Mouse (Mus musculus) fat pad, adult 2 months (tissue): ENCODE results near the gene Gm42517.

Experiments used
- DNase-seq: peaks from one replicate; pipeline ENCODE4 v3.0.0-alpha.2; 2011; ENCODE audit warnings: low read depth, low spot score; ENCODE audit errors: extremely low read depth

Gm42517 gene

DNA sequence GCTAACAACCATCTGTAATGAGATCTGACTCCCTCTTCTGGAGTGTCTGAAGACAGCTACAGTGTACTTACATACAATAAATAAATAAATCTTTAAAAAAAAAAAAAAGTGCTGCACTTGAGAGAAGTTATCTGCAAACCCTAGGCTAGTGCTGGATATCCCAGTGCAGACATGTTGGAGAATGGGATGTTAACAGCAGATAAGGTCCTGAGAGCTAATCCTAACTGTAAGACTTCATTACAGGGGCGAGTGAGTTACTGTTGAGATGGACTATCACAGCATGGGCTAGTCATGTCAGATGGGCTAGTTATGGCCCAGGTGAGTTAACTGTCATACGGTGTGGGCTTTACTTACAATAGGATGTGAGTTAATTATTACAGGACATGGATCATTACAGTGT is 13.7 kb downstream of the Gm42517 start:
- no peak for DNase-seq

DNA sequence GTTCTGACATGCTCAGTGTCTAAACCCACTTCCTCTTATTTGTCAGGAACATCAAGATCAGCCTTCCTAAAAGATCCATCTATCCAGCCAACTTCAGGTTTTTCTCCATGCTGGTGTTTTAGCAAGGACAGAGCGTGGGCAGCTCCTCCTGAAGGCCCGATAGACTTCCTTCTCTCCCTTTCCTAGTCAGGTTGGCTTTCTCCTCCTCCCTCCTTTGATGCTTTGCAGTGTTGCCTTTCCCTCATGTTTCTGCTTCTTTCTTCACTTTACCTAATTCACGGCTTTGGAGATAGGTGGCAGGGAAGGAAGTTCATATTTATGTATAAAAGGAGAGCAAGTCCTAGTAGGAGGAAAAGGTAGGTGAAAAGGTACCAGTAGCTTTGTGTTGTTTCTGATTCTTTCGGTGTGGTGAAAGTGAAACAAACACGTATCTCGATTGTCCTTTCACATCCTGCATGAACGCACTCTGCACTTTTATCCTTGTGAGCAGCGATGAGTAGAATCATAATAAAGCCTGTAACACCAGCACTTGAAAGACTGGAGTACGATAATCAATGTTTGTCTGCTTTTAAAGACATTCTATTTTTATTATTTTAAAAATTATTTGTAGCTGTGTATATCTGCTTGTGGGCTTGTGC is 18.1 kb downstream of the Gm42517 start:
- no peak for DNase-seq

DNA sequence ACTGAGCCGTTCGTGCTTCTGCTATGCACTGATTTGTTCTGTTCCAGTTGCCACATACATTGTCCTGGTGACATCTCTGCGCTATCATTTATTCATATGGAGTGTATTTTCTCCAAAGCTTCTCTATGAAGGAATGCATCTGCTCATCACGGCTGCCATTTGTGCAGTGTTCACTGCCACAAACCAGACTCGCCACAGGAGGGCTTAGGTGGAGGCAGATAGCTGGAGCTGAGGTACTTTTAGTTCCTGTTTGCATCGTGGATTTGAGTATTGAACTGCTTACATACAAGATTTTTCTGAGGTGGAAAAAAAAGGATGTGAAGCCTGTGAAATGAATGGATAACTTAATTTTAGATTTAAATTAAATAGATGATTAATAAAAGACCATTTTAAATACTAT is 19.9 kb downstream of the Gm42517 start:
- DNase-seq, result no peak

DNA sequence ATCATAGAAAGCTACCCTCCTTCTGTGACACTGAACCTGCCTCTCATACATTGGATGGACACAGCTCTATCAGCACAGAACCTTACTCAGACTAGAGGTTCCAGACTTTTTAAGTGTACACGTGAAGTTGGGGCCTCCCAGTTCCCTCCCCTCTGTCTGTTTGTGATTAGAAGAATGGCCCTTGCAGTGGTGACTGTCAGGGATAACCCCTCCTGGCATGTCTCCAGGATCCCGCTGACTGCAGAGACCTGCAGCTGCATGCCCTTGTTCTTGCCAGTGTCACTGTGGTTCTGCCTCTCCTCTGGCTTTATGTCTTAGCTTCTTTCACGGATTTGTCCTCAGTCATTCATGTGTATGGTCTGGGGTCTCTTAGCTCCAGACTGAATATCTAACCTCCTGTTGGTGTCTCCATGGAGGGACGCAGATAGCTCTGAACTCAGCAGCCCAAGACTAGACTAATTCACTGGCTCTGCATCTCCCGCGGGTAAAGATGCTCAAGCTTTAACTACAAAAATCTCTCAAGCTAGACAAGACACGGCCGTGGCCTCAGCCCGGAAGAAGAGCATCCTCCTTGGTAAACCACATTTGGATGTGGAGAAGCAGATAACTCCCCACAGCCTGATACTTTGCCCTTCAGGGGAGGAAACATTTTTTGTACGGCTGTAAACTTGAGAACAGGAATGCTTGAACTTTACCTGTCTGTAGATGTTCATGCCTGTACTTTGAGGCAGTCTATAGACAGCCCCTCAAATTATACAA is 22.2 kb downstream of the Gm42517 start:
- no peak for DNase-seq

DNA sequence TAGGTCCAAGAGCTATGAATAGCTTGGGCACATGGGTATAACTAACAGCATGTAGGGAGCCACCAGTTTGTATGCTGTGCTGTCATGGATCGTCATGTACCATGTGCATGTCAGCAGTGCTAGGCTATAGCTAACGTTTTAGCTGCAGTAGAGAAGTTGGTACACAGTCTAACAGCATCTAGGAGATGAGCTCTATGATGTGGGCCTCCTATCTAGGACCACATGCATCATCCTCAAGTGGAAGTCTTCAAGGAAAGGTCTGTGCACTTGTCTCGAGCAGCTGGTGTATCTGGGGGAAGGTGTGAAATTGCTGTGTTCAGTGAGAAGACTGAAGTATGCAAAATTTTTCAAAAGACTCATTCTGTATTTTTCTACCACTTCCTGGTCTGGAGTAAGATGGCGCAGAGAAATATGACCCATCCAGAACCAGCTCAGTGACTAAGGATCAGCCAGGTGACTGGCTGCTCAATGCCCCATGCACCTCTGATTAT is 24.0 kb downstream of the Gm42517 start:
- no peak for DNase-seq

DNA sequence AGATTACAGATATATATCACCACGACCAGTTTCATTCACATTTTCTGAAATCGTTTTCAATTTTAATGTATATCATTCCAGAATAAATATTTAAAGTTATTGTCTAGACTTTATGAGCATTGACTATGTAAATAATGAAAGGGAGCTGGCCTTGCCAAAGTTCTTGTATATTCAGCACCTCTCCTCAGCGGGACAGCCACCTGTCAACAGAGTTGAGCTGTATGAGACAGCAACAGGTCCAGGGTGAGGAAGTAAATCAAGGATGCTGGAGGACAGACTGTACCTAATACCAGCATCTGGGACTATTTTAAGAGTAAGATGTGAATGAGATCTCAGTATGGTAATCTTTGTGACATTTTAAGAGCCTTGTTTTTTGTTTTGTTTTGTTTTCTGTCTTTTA is 29.7 kb downstream of the Gm42517 start:
- DNase-seq, result no peak

DNA sequence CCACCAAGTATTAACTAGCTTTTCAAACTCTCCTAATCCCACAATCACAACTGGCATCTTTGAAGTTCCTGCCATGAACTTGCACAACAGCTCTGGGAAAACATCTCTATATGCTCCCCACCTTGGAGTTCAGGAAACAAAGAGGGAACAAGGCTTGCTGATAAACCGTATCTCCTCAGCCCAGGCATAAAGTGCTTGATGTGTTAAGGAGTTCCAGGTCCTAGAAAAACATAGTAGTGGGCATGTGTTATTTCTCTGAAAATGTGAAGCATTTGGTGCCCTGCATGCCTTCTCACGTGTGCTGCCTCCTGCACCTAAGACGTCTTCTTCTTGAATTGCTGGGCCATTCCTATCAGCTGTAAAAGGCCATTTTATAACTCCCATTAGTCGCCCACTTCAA is 30.3 kb downstream of the Gm42517 start:
- no peak for DNase-seq

DNA sequence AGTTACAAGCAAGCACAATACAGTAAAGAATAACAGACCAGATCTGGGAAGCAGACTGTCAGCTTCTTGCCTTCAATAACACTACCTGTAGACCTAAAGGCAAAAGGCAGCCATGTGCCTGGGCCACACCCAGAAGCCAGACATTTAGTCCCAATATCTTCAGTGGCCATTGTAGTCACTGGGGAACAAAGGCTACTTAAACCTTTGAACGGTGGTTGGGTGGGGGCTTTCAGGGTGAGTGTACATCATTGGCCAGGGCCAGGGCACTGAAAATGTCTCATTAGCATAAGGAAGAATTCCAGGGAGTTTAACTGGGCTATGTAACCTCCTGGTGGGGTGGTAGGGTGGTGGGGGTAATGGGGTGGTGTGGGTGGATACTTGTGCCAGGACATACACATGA is 36.7 kb downstream of the Gm42517 start:
- DNase-seq, result no peak
